Mouse (Mus musculus) limb, embryonic 10.5 days (tissue): ENCODE data around the gene Myh7. TPM values are rescaled to one million over a fixed set of nuclear protein-coding genes. Genes with fewer than 3 reads are reported as not detected.

Experiments
- DNase-seq: peaks from one replicate; pipeline ENCODE4 v3.0.0-alpha.2; 2017; ENCODE audit warnings: low spot score
- H3K27ac ChIP-seq: fragments of 300-500 bp; sonication (generic); 2 replicates; pipeline ENCODE4 v1.5.1; 2016; ENCODE audit warnings: mild to moderate bottlenecking
- H3K27me3 ChIP-seq: fragments of 300-500 bp; sonication (generic); 2 replicates; pipeline ENCODE4 v1.6.1; 2016; ENCODE audit warnings: low read depth, mild to moderate bottlenecking; ENCODE audit not compliant: poor library complexity, severe bottlenecking
- H3K36me3 ChIP-seq: fragments of 300-500 bp; sonication (generic); 2 replicates; pipeline ENCODE4 v1.6.1; 2016; ENCODE audit warnings: mild to moderate bottlenecking, moderate library complexity
- H3K4me1 ChIP-seq: fragments of 300-500 bp; sonication (generic); 2 replicates; pipeline ENCODE4 v1.6.1; 2016
- H3K4me3 ChIP-seq: fragments of 300-500 bp; sonication (generic); 2 replicates; pipeline ENCODE4 v1.5.1; 2016; ENCODE audit warnings: mild to moderate bottlenecking, moderate library complexity
- H3K9me3 ChIP-seq: fragments of 300-500 bp; sonication (generic); replicated peaks from 2 replicates; pipeline ENCODE4 v1.6.1; 2016; ENCODE audit warnings: mild to moderate bottlenecking
- WGBS: fragments of 180-500 bp; shearing (Covaris S2); methylation state at CpG from one replicate; pipeline ENCODE4 v1.1.7; 2016; 5-methylcytosine and 5-hydroxymethylcytosine counted together
- microRNA counts: library from miRNA; unstranded; fragments of <30 nt; microRNA quantifications from one replicate; lab custom pipeline; 2017
- microRNA-seq: library from miRNA; unstranded; fragments of <30 nt; microRNA quantifications from one replicate; pipeline ENCODE4, GENCODE M21; 2017
- polyA plus RNA-seq: library from polyadenylated mRNA; unstranded; fragments of >200 nt; fragmentation: Nextera tagmentation; extraction: Ambion mirVana; gene quantifications from 2 replicates; pipeline ENCODE4 v1.2.1, GENCODE M21; 2016

Myh7 gene
- polyA plus RNA-seq, 1 experiment from 2014 or later, result 4.4 TPM

GRCm38 (mm10) chr14:54930431-54930830, 64.0 kb downstream of the Myh7 start:
- no peaks in the 10 kb centered on the region for H3K9me3 ChIP-seq
- H3K36me3 ChIP-seq, result no peaks in the 10 kb centered on the region
- DNase-seq, result no peak
- H3K4me3 ChIP-seq, result no peak overlapping the region
- WGBS, result 21% methylated on average over 2 of the region's 2 CpGs
- H3K4me1 ChIP-seq, result peaks cover 51% of the 10 kb centered on the region
- H3K27me3 ChIP-seq, result peaks cover 4% of the 10 kb centered on the region; the same call in 1 of the 2 replicates
- H3K27ac ChIP-seq, result peak overlapping the region; percentile 42; the same call in 1 of the 2 replicates

GRCm38 (mm10) chr14:54929801-54930200, 64.6 kb downstream of the Myh7 start:
- peaks cover 57% of the 10 kb centered on the region for H3K4me1 ChIP-seq

GRCm38 (mm10) chr14:54927296-54927695, 67.1 kb downstream of the Myh7 start:
- 3% methylated on average over 7 of the region's 7 CpGs for WGBS
- DNase-seq, result no peak
- Histone ChIP-seq H3K27ac (peak overlapping the region; percentile 99), H3K27me3 (peaks cover 4% of the 10 kb centered on the region; the same call in 1 of the 2 replicates), H3K4me1 (peaks cover 59% of the 10 kb centered on the region), H3K36me3 (peaks cover 11% of the 10 kb centered on the region), H3K9me3 (no peaks in the 10 kb centered on the region), H3K4me3 (peak overlapping the region; percentile 71)

More at GRCm38 (mm10) chr14:54929801-54930200, 64.6 kb downstream of the Myh7 start:
- Histone ChIP-seq H3K4me3 (no peak overlapping the region), H3K27ac (peak overlapping the region; percentile 42; the same call in 1 of the 2 replicates), H3K36me3 (no peaks in the 10 kb centered on the region), H3K9me3 (no peaks in the 10 kb centered on the region), H3K27me3 (peaks cover 4% of the 10 kb centered on the region; the same call in 1 of the 2 replicates)
- no peak for DNase-seq
- 80% methylated on average over 5 of the region's 5 CpGs for WGBS

GRCm38 (mm10) chr14:54926401-54927158, 67.8 kb downstream of the Myh7 start:
- Histone ChIP-seq H3K9me3 (peaks cover 5% of the 10 kb centered on the region; the same call in 1 of the 2 replicates), H3K4me1 (peaks cover 59% of the 10 kb centered on the region), H3K36me3 (peaks cover 18% of the 10 kb centered on the region), H3K4me3 (peak overlapping the region; percentile 71), H3K27ac (peak overlapping the region; percentile 99), H3K27me3 (peaks cover 4% of the 10 kb centered on the region; the same call in 1 of the 2 replicates)
- WGBS, result under 1% methylated on average over 57 of the region's 58 CpGs
- DNase-seq, result peak; percentile 90

- peaks cover 27% of the 10 kb centered on the region for H3K36me3 ChIP-seq
- peaks cover 15% of the 10 kb centered on the region for H3K9me3 ChIP-seq
- H3K27me3 ChIP-seq, result peaks cover 4% of the 10 kb centered on the region; the same call in 1 of the 2 replicates
- DNase-seq, result peak; percentile 80
- WGBS, result 1% methylated on average over 57 of the region's 57 CpGs
- H3K27ac ChIP-seq, result peak within 1 kb of the TSS; percentile 99
- peaks cover 58% of the 10 kb centered on the region for H3K4me1 ChIP-seq
- peak within 1 kb of the TSS; percentile 71 for H3K4me3 ChIP-seq
Observed at GRCm38 (mm10) chr14:54925349-54926342, 68.8 kb downstream of the Myh7 start, which contains the start of gene Efs. TSS of gene Efs (minus strand) at chr14:54926126.

- Histone ChIP-seq H3K4me3 (peak overlapping the region; percentile 71), H3K27ac (peak overlapping the region; percentile 99), H3K27me3 (peaks cover 4% of the 10 kb centered on the region; the same call in 1 of the 2 replicates), H3K9me3 (peaks cover 16% of the 10 kb centered on the region), H3K36me3 (peaks cover 36% of the 10 kb centered on the region), H3K4me1 (peaks cover 51% of the 10 kb centered on the region)
- DNase-seq, result peak; percentile 65
- WGBS, result 12% methylated on average over 7 of the region's 7 CpGs
Observed at GRCm38 (mm10) chr14:54924641-54925348, 69.6 kb downstream of the Myh7 start.

MicroRNAs encoded within 50 kb of the gene (microRNA counts, 519-probe panel; counts per million panel counts)
- microRNA mmu-miR-208a (lab: Ali Mortazavi, UCI) (684 counts per million, percentile 72 among the panel's probes with 10 or more counts), microRNA mmu-miR-208b (lab: Ali Mortazavi, UCI) (684 counts per million, percentile 72 among the panel's probes with 10 or more counts)

Small RNA genes within 50 kb of the gene (microRNA-seq; reads per million reads assigned to microRNA genes)
- 12.0 reads per million, percentile 21 among the genes with 10 or more reads in this experiment for gene Mir208a
- 40.4 reads per million, percentile 39 among the genes with 10 or more reads in this experiment for gene Mir208b

Other genes starting within 250 kb of the Myh7 start
- gene Slc7a8, start 212.7 kb downstream of the Myh7 start, polyA plus RNA-seq, result 0.50 and 0.77 TPM in 2 replicates
- not detected in 2 replicates for gene Rnf212b, start 180.5 kb downstream of the Myh7 start, polyA plus RNA-seq
- 17.8 and 22.6 TPM in 2 replicates for gene Homez, start 123.7 kb downstream of the Myh7 start, polyA plus RNA-seq
- 0.08 TPM in 1 of 2 replicates, not detected in the other for gene Ppp1r3e, start 117.1 kb downstream of the Myh7 start, polyA plus RNA-seq
- gene Bcl2l2, start 111.2 kb downstream of the Myh7 start, polyA plus RNA-seq, result 1.7 and 2.2 TPM in 2 replicates
- gene Gm20521, start 111.2 kb downstream of the Myh7 start, polyA plus RNA-seq, result 0.55 TPM in 1 of 2 replicates, not detected in the other
- 173 and 178 TPM in 2 replicates for gene Pabpn1, start 102.1 kb downstream of the Myh7 start, polyA plus RNA-seq
- gene Slc22a17, start 81.5 kb downstream of the Myh7 start, polyA plus RNA-seq, result 31.2 and 52.7 TPM in 2 replicates
- gene Efs, start 68.5 kb downstream of the Myh7 start, polyA plus RNA-seq, result 40.2 and 53.4 TPM in 2 replicates
- 0.14 TPM in 1 of 2 replicates, not detected in the other for gene Il25, start 61.9 kb downstream of the Myh7 start, polyA plus RNA-seq
- 0.38 and 1.2 TPM in 2 replicates for gene Cmtm5, start 58.4 kb downstream of the Myh7 start, polyA plus RNA-seq
- gene Myh6, start 27.7 kb downstream of the Myh7 start, polyA plus RNA-seq, result 1.5 and 2.3 TPM in 2 replicates
- gene Gm17428, start 17.7 kb downstream of the Myh7 start, polyA plus RNA-seq, result not detected in 2 replicates
- gene Ngdn, start 20.8 kb upstream of the Myh7 start, polyA plus RNA-seq, result 97.5 and 98.1 TPM in 2 replicates
- gene Zfhx2, start 97.7 kb upstream of the Myh7 start, polyA plus RNA-seq, result 4.1 and 5.6 TPM in 2 replicates
- 22.0 and 25.6 TPM in 2 replicates for gene Thtpa, start 100.2 kb upstream of the Myh7 start, polyA plus RNA-seq
- gene Ap1g2, start 112.0 kb upstream of the Myh7 start, polyA plus RNA-seq, result 10.6 and 12.5 TPM in 2 replicates
- 0.03 and 0.08 TPM in 2 replicates for gene Jph4, start 122.3 kb upstream of the Myh7 start, polyA plus RNA-seq
- not detected in 2 replicates for gene Dhrs2, start 227.4 kb upstream of the Myh7 start, polyA plus RNA-seq